Mouse (Mus musculus) myocyte (in vitro differentiated cells): ENCODE measurements around the gene Tigar.

Experiments
- E2F4 ChIP-seq: IDR thresholded peaks from one replicate; pipeline ENCODE4 v1.6.1; 2011; ENCODE audit warnings: mild to moderate bottlenecking, control low read depth, moderate library complexity; ENCODE audit not compliant: insufficient read depth
- MAX ChIP-seq: IDR thresholded peaks from one replicate; pipeline ENCODE4 v1.6.1; 2011; ENCODE audit warnings: low read depth, mild to moderate bottlenecking, control low read depth
- MYOD1 ChIP-seq, 3 experiments: IDR thresholded peaks; one replicate each; pipeline ENCODE4 v1.6.1; 2011; ENCODE audit warnings: control low read depth in 2 of 3, low read depth in 2 of 3, mild to moderate bottlenecking in 2 of 3, moderate library complexity in 1 of 3; ENCODE audit not compliant: insufficient read length in 2 of 3, control insufficient read depth in 1 of 3
- POLR2A ChIP-seq: IDR thresholded peaks from one replicate; pipeline ENCODE4 v1.6.1; 2011; ENCODE audit warnings: low read depth, mild to moderate bottlenecking, control low read depth, moderate library complexity; ENCODE audit not compliant: insufficient read length
- POLR2AphosphoS2 ChIP-seq: IDR thresholded peaks from one replicate; pipeline ENCODE4 v1.6.1; 2011; ENCODE audit warnings: low read depth, control low read depth; ENCODE audit not compliant: insufficient read length
- SRF ChIP-seq: IDR thresholded peaks from one replicate; pipeline ENCODE4 v1.6.1; 2011; ENCODE audit warnings: low read depth; ENCODE audit not compliant: control insufficient read depth, insufficient read length
- TCF12 ChIP-seq: IDR thresholded peaks from one replicate; pipeline ENCODE4 v1.6.1; 2011; ENCODE audit warnings: mild to moderate bottlenecking, control low read depth; ENCODE audit not compliant: poor library complexity, insufficient read depth, severe bottlenecking
- TCF3 ChIP-seq: IDR thresholded peaks from one replicate; pipeline ENCODE4 v1.6.1; 2011; ENCODE audit warnings: low read depth, control low read depth; ENCODE audit not compliant: insufficient read length
- USF1 ChIP-seq: IDR thresholded peaks from one replicate; pipeline ENCODE4 v1.6.1; 2011; ENCODE audit warnings: low read depth, mild to moderate bottlenecking, control low read depth, moderate library complexity

- no peak for TF ChIP-seq MAX
- no peak for TF ChIP-seq TCF12
- TF ChIP-seq POLR2A, result no peak
- TF ChIP-seq E2F4, result no peak
- TF ChIP-seq TCF3, result no peak
- TF ChIP-seq USF1, result no peak
- TF ChIP-seq POLR2AphosphoS2, result no peak
- no peak for TF ChIP-seq SRF
- no peak for TF ChIP-seq MYOD1 (IDR thresholded peaks at IDR 0.05; ENCODE audit: control insufficient read depth in 1 of 3, insufficient read length in 2 of 3, low read depth in 2 of 3)
These were observed 33.1 kb upstream of the Tigar start for GRCm38 (mm10) chr6:127142154-127143123.
